Mouse (Mus musculus): ENCODE results near the gene Spg7.
"Not testable (repeated sequence)": the region's sequence is repeated elsewhere in the genome, so short reads cannot be mapped to it uniquely, and the experiment has no call there.

The Spg7 gene

DNA sequence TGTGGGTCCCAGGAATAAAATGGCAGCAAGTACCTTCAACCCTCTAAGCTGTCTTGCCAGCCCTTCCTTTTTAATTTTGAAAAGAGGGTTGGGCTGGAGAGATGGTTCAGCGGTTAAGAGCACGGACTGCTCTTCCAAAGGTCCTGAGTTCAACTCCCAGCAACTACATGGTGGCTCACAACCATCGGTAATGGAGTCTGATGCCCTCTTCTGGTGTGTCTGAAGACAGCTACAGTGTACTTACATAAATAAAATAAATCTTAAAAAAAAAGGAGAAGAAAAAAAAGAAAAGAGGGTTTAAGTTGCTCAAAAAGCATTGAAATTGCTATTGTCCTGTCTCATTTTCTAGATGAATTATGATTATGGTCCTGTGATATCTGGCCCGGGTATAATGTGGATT is 38.5 kb downstream of the Spg7 start:
- DNase-seq, result no peak

- peak; percentile 97 to 98 for DNase-seq
Measured at GRCm38 (mm10) chr8:123101735-123102685, 39.3 kb downstream of the Spg7 start, which contains the start of gene Rpl13. Gene Rpl13 (plus strand): TSS chr8:123102350.

DNA sequence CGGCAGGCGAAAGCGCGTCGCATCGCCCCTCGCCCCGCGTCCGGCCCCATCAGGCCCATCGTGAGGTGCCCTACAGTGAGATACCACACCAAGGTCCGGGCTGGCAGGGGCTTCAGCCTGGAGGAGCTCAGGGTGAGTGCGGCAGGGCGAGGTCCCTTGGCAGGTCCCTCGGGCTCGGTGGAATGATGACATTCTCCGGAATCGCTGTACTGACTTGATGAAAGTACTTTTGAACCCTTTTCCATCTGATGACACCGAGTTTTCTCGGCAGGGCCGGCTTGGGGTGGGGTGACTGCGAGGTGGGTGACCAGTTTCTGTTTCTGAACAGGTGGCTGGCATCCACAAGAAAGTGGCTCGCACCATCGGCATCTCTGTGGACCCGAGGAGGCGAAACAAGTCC is 40.1 kb downstream of the Spg7 start:
- DNase-seq, result not testable (repeated sequence)

GRCm38 (mm10) chr8:123103285-123103684 is 40.5 kb downstream of the Spg7 start:
- DNase-seq, result no peak

DNA sequence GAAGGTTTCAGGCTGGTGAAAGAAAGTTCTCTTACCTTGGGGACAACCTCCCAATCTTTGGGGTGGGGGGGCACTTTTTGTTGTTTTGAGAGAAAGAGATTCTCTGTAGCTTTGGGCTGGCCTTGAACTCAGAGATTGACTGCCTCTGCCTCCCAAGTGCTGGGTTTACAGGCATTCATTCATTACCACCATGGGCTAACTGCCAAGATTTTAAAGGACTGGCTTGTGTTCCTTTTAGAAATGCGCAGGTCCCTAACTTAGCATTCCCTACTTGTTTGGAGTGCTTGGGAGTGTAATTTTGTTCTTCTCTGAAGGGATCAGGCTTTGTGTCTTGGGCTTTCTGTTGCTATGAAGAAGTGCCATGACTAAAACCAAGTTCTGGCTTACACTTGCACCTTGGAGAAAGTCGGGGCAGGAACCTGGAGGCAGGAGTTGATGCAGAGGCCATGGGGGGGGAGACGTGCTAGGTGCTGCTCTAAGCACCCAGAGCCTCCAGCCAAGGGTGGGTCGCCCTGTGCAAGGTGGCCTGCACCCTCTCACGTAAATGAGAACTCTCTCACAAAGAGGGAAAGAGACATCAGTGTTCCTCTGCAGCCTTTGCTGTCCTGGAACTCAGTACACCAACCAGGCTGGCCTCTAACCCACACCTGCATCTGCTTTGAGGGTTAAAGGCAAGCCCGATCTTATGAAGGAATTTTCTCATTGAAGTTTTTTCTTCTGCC is 41.5 kb downstream of the Spg7 start:
- DNase-seq, result no peak

DNA sequence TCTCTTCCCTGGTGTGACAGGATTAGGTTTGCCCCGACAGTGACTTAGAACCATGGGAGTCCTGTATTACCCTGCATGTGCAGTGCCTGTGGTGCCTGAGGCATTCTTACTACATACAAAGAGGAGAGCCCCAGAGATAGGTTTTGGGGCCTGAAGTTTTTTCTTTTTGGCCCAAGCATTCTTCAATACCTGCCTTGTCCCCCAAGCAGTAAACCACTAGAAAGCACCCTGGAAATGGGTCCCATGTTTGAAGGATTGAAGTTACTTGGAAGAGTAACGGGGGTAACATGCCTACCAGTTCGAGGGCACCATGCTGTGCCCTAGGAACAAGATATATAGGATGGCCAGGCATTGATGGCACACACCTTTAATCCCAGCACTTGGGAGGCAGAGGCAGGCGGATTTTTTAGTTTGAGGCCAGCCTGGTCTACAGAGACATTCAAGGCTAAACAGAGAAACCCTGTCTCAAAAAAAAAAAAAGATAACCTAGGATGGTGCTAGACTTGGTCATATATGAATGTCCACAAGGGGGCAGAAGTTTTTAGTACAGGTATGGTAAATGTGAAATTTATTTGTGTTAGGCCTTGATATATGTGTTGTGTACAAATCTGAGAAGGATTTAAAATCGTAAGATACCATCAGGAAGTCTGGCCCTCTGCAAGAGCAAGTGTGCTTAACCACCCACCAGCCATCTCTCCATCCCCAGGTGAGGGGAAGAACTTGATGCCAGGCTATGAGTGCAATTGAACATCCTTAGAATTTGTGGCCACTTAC is 43.0 kb downstream of the Spg7 start:
- no peak for DNase-seq

- DNase-seq, result no peak
Measured at GRCm38 (mm10) chr8:123106531-123106930, 43.8 kb downstream of the Spg7 start.

GRCm38 (mm10) chr8:123108010-123108409 is 45.3 kb downstream of the Spg7 start:
- DNase-seq, result no peak

- DNase-seq, result no peak
Measured at GRCm38 (mm10) chr8:123108953-123109352, 46.2 kb downstream of the Spg7 start.

DNA sequence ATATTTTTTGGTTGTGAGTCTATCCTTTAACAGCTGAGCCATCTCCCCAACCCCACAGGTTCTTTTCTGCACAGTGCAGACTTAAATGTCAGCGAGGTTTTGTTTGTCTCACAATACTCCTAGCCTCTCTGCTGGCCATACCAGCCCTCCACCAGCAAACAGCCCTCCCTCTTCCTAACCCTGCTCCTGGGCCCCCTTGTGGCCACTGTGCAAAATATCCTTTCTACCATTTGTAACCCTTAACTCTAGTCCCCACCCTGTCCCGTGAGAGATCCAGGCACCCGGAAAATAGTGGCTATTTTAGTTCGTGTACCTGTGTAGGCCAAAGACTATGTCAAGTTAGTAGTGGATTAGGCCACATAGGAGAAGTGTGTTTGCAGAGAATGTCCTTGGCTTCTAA is 47.9 kb downstream of the Spg7 start:
- no peak for DNase-seq

DNA sequence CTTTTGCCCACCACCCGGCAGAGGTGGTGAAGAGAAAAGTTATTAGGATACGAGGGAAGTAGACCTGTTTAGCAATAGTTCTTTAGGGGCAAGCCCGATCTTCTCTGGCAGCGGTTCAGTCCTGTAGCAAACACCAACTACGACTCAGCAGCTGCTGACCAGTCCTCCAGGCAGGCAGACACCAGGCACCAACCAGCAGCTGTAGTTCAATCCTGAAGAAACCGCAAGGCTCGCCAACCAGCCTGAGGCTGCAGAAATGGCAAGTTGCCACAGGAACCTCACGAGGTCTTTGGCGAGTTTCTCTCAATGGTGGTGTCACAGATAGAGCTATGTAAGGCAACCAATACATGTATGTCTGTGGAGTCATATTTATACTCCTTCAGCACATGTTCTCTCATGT is 50.1 kb downstream of the Spg7 start:
- no peak for DNase-seq

GRCm38 (mm10) chr8:123113908-123114469 is 51.2 kb downstream of the Spg7 start:
- no peak for DNase-seq

DNA sequence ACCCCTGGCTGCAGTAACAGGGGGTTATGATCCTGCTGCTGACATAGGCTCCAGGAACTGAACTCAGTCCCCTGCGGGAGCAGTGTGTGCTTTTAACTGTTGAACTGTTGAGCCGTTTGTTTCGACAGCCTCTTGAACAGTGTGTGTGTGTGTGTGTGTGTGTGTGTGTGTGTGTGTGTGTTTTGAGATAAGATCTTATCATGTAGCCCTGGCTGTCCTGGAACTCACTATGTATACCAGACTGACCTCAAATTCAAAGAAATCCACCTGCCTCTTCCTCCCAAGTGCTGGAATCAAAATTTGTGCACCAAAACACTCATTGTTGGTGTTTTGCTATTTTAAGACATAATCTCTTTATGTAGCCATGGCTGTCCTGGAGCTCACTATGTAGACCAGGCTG is 51.9 kb downstream of the Spg7 start:
- DNase-seq, result no peak

- DNase-seq, result no peak
Measured at GRCm38 (mm10) chr8:123117127-123117731, 54.5 kb downstream of the Spg7 start, which contains the start of gene Cpne7. Gene Cpne7 (plus strand): TSS chr8:123117374.

- no peak for DNase-seq
Measured at GRCm38 (mm10) chr8:123117744-123118143, 55.0 kb downstream of the Spg7 start.

GRCm38 (mm10) chr8:123122059-123122458 is 59.3 kb downstream of the Spg7 start:
- DNase-seq, result no peak

DNA sequence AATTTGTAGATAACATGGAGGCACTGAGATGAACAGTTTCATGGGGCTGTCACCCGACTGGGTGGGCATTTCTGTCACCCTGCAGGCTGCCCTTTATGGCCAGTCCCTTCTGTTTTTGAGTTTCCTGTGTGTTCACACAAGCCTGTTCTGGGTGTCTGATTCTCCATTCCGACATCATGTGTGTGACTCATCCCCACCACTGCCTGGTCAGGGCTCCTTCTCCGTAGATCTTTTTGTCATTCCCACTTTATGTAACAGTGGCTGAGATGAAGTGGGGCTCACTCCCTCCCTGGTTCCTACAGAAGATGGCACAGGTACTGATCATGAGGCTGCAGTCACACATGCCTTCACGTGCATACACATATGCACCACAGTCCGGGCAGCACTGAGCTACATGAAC is 59.9 kb downstream of the Spg7 start:
- no peak for DNase-seq

DNA sequence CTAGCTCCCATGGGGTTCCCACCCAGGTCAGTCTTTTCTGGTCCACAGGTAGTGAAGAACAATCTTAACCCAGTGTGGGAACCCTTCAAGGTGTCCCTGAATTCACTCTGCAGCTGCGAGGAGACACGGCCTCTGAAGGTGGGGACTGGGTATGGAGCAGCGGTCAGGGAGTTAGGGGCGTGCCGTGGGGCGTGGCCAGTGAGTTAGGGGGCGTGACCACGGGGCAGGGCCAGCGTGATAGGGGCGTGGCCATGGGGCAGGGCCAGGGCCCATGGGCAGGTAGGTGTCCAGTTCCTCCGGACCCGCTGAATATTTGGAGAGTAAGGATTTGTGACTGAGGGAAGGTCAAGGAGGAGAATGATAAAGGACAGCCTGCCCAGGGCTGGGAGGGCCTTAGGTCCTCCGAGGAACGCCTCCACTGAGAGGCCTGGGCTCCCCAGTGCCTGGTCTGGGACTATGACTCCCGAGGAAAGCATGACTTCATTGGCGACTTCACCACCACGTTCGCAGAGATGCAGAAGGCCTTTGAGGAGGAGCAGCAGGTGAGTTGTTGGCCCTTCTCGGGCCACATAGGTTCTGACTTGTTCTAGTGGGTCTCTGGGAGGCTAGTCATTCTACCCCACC is 63.6 kb downstream of the Spg7 start:
- peak; percentile 64 to 82 for DNase-seq

- DNase-seq, result no peak
Measured at GRCm38 (mm10) chr8:123131041-123131440, 68.3 kb downstream of the Spg7 start.

DNA sequence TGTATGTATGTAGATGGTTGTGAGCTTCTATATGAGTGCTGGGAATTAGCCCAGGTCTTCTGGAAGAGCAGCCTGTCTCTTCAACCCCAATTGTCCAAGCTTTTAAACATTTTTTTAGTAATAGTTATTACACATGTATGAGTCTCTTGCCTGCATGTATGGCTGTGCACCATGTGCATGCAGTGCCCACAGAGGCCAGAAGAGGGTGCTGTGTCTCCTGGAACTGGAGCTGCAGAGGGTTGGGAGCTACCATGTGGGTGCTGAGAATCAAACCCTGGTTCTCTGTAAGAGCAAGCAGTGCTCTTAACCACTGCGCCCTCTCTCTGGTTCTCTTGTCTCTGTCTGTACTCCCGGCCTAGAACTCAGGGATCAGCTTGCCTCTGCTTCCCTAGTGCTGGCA is 70.2 kb downstream of the Spg7 start:
- DNase-seq, result no peak

GRCm38 (mm10) chr8:123134149-123134713 is 71.5 kb downstream of the Spg7 start:
- no peak for DNase-seq

Measured in kidney, adult 8-10 months (tissue).